Mouse (Mus musculus): ENCODE results near the gene Cda. TPM values are rescaled to one million over a fixed set of nuclear protein-coding genes. Genes with fewer than 3 reads are reported as not detected.
A peak's percentile ranks its signal among the peaks of the same experiment; 100 is the strongest.

Cda gene
- total RNA-seq, 2 experiments from 2014 or later = 1.9 to 3.2 TPM

DNA sequence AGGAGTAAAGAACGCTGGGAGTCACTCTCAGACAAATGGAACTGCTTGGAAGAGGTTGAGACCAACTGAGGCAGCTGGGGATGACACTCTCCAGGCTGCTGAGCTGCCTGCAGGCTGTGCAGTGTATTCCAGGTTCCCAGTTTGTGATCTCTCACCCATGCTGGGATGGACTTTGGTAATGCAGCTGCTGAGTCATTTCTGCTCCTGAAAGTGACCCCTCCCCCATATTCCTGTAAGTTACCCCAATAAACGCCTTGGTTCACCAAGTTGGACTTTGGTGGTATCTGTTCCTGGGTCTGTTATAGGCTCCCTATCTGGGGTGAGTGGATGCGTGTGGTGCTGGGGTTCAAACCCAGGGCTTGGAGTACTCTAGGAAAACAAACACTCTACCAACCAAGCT, 9.6 kb downstream of the Cda start:
- DNase-seq (ENCODE audit: low spot score in 2 of 2) = no peak
- TF ChIP-seq CTCF (conservative IDR thresholded peaks at IDR 0.05) = no peak
- no peak overlapping the region for H3K4me3 ChIP-seq
- H3K27ac ChIP-seq = no peak overlapping the region

- H3K4me3 ChIP-seq = no peak overlapping the region
- no peak for TF ChIP-seq CTCF (conservative IDR thresholded peaks at IDR 0.05)
- no peak overlapping the region for H3K27ac ChIP-seq
- DNase-seq (ENCODE audit: low spot score in 2 of 2) = no peak
These were observed 11.2 kb downstream of the Cda start for GRCm38 (mm10) chr4:138356551-138356950.

DNA sequence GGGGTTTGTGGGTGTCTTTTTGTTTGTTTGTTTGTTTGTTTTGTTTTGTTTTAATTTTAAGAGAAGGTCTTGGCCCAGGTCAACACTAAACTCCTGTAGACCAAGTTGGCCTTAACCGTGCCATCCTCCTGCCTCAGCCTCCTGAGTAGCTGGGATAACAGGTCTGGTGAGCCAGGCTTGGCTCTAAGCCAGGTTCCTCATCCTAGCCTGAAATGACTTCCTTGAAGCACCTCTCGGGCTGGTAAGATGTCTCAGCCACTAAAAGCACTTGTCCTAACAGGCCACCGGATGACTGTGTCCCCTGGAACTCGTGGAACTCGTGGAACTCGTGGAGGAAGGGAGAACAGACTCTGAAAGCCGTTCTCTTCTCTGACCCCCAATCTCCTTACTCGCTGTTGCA, 11.7 kb downstream of the Cda start:
- TF ChIP-seq CTCF (conservative IDR thresholded peaks at IDR 0.05) = no peak
- Histone ChIP-seq H3K27ac (no peak overlapping the region), H3K4me3 (no peak overlapping the region)
- no peak for DNase-seq (ENCODE audit: low spot score in 2 of 2)

DNA sequence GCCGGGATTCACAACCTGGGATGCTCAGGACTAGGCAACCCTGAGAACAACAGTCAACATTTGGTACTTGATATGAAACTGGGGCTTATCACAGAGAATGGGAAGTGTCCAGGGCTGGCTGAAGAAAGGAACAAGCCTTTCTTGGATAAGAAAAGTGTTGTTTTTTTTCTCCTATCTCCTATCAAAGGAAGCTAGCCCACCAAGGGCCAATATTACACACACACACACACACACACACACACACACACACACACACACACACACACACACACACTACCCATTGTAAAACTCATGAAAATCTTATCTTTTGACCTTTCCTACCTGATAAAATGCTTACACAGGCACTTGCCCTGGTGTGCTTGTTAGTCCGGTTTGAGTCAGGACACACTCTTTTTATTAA, 12.3 kb downstream of the Cda start:
- Histone ChIP-seq H3K4me3 (no peak overlapping the region), H3K27ac (no peak overlapping the region)
- TF ChIP-seq CTCF (conservative IDR thresholded peaks at IDR 0.05) = no peak
- no peak for DNase-seq (ENCODE audit: low spot score in 2 of 2)

- TF ChIP-seq CTCF (conservative IDR thresholded peaks at IDR 0.05) = no peak
- no peak overlapping the region for H3K27ac ChIP-seq
- no peak for DNase-seq (ENCODE audit: low spot score in 2 of 2)
- no peak overlapping the region for H3K4me3 ChIP-seq
These were observed 14.2 kb downstream of the Cda start for GRCm38 (mm10) chr4:138353438-138354171.

GRCm38 (mm10) chr4:138352692-138353091, 15.1 kb downstream of the Cda start:
- no peak for TF ChIP-seq CTCF (conservative IDR thresholded peaks at IDR 0.05)

DNA sequence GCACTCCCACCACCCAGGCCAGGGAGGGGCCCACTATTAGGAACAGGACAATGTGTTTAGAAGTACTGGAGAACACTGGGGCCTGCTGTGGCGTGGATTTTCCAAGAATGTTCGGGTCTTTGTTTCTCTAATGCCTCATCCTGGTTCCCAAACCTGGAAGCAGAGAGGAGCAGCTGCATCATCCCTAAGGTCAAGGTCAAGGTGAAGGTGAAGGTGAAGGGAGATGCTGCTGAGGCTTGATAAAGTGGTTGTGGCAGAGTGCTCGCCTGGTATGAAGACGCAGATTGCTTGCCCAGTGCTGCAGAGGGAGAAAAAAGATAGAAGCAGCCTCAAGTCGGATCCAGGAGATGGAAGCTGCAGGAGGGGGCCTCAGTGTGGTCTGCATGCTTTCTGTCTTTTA, 16.0 kb downstream of the Cda start:
- no peak for DNase-seq (ENCODE audit: low spot score in 2 of 2)

More at GRCm38 (mm10) chr4:138352692-138353091, 15.1 kb downstream of the Cda start:
- DNase-seq (ENCODE audit: low spot score in 2 of 2) = no peak
- no peak overlapping the region for H3K27ac ChIP-seq
- H3K4me3 ChIP-seq = no peak overlapping the region

GRCm38 (mm10) chr4:138348716-138349115, 19.1 kb downstream of the Cda start:
- Histone ChIP-seq H3K27ac (no peak overlapping the region), H3K4me3 (no peak overlapping the region)
- no peak for DNase-seq (ENCODE audit: low spot score in 2 of 2)
- TF ChIP-seq CTCF (conservative IDR thresholded peaks at IDR 0.05) = no peak

More for the DNA sequence above, 16.0 kb downstream of the Cda start:
- Histone ChIP-seq H3K4me3 (no peak overlapping the region), H3K27ac (no peak overlapping the region)
- no peak for TF ChIP-seq CTCF (conservative IDR thresholded peaks at IDR 0.05)

- H3K27ac ChIP-seq = no peak overlapping the region
- H3K4me3 ChIP-seq = no peak overlapping the region
- no peak for DNase-seq (ENCODE audit: low spot score in 2 of 2)
- TF ChIP-seq CTCF (conservative IDR thresholded peaks at IDR 0.05) = no peak
These were observed 20.5 kb downstream of the Cda start for GRCm38 (mm10) chr4:138347280-138347679.

- H3K4me3 ChIP-seq = no peak overlapping the region
- TF ChIP-seq CTCF (conservative IDR thresholded peaks at IDR 0.05) = 0 out of 2 replicates have a peak, but pooled peaks have one; percentile 12
- no peak overlapping the region for H3K27ac ChIP-seq
- DNase-seq (ENCODE audit: low spot score in 2 of 2) = no peak
These were observed 22.8 kb downstream of the Cda start for GRCm38 (mm10) chr4:138344891-138345545.

DNA sequence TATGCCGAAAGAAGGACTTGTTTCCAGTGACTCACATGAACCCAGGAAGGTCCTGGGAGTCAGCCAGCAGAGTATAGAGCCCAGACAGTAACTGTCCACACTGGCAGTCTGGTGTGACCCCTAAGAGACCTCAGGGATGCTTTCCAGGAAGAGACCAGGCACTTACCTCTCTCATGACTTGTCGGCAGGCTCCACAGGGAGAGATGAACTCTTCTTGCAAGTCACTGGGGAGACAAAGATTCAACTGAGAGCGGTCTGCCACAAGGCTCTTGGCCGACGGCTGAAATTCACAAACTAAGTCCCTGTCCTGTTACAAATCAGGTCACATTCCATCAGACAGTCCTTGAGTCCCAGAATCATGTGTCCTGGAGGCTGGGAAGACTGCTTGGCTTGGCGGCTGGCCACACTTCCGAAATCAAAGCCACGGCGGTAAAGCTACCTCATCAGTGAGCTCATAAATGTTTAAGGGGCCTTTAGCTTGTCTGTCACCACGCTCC, 24.4 kb downstream of the Cda start:
- DNase-seq (ENCODE audit: low spot score in 2 of 2) = no peak
- H3K27ac ChIP-seq = no peak overlapping the region
- no peak for TF ChIP-seq CTCF (conservative IDR thresholded peaks at IDR 0.05)
- H3K4me3 ChIP-seq = no peak overlapping the region

DNA sequence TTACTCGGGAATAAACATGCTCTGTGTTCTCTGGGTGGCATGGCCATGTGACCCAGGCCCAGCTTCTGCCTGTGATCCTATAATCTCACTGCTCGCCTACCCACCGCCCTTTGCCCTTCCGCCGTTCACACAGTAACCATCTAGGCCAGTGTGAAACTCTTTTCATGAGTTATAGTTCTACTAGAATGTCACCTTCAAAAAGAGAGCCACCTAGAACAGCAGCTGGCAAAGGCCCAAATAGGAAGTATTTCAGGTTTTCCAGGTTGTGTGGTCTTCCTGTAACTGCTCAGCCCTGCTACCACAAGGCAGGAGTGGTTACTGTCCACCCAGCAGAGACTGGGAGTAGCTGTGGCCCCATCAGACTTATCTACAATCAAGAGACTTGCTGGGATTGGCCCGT, 25.0 kb downstream of the Cda start:
- TF ChIP-seq CTCF (conservative IDR thresholded peaks at IDR 0.05) = no peak
- Histone ChIP-seq H3K4me3 (no peak overlapping the region), H3K27ac (no peak overlapping the region)
- DNase-seq (ENCODE audit: low spot score in 2 of 2) = no peak

GRCm38 (mm10) chr4:138342048-138342447, 25.7 kb downstream of the Cda start:
- no peak for DNase-seq (ENCODE audit: low spot score in 2 of 2)
- no peak for TF ChIP-seq CTCF (conservative IDR thresholded peaks at IDR 0.05)
- H3K27ac ChIP-seq = no peak overlapping the region
- H3K4me3 ChIP-seq = no peak overlapping the region

- H3K4me3 ChIP-seq = no peak overlapping the region
- no peak for DNase-seq (ENCODE audit: low spot score in 2 of 2)
- no peak overlapping the region for H3K27ac ChIP-seq
- no peak for TF ChIP-seq CTCF (conservative IDR thresholded peaks at IDR 0.05)
These were observed 26.4 kb downstream of the Cda start for GRCm38 (mm10) chr4:138341393-138341792.
